Mouse (Mus musculus): ENCODE measurements around the gene Nanos3.

GRCm38 (mm10) chr8:84202938-84203917 is 18.2 kb upstream of the Nanos3 start:
- no peak for TF ChIP-seq CTCF (conservative IDR thresholded peaks at IDR 0.05; ENCODE audit: low read length)
- no peak for TF ChIP-seq NANOG (IDR thresholded peaks at IDR 0.05; ENCODE audit: borderline replicate concordance, low read length)

All from E14TG2a.4 (cell line).